Mouse (Mus musculus) fibroblast of lung, adult 2 months (primary cell): ENCODE measurements around the gene Htra1.

Source experiments
- DNase-seq: peaks from one replicate; pipeline ENCODE4 v3.0.0-alpha.2; 2011; ENCODE audit warnings: low read depth

The Htra1 gene

DNA sequence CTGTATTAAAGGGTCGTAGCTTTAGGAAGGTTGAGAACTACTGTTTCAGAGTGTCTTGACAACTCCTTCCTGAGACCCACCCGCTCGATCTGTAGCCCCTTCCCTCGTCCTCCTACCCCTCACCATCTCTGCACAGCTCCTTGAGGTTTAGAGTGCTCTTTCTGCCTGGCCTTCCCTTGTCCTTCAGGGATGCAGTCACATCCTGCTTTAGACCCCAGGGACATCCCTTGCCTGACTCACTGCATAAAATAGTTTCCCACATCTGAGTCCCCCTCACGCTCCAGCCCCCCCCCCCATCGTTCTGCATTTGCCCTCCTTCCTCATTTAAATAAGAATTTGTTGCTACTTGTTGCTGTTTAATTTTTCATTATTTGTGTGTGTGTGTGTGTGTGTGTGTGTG, 31.0 kb downstream of the Htra1 start:
- DNase-seq = no peak

DNA sequence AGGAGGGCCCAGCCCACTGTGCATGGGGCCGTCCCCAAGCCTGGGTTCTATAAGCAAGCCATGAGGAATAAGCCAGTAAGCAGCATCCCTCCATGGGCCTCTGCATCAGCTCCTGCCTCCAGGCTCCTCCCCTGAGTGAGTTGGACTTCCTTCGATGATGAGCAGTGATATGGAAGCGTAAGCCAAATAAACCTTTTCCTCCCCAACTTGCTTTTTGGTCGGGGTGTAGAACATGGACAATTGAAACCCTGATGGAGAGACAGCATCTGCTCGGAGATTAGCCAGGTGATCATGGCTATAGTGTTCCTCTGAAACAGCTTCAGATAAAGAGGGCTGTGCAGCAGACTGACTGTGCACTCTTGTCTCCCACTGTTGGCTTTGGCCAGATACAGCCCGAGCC, 32.0 kb downstream of the Htra1 start:
- no peak for DNase-seq

DNA sequence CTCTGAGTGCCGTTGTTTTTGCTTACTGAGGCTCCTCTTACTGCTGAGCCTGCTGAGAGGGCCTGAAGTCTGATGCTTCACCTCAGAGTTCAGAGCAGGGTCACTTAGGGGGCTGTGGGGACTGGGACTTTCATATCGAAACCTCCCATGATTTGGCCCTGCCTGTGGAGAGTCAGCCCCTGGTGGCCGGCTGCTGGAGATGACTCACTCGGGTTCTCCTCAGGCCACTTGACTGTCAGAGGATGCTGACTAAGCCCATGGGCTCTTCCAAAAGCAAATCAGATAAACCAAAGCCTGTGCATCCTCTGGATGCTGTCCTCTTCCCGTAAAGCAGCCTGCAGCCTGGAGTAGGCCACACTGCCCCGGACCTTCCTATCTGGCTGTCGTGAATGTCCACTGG, 32.6 kb downstream of the Htra1 start:
- DNase-seq = no peak

DNA sequence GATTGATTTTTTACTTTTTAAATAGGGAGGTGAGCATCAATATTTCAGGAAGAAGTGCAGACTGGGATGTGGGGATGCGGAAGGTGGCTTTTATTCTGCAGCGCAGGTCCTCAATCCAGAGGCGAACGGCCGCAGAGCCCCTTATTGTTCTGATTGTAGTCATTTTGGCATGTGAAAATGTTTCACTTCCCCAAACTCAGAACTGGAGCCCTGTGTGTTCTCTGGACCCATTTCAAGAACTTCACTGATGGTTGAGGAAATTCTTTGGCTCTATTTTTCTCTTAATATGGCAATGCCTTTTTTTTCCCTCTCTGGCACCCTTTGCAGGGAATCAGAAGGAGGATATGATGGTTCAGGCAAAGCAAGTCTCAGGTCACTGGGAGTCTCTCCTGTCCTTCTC, 33.2 kb downstream of the Htra1 start:
- peak; percentile 53 for DNase-seq

DNA sequence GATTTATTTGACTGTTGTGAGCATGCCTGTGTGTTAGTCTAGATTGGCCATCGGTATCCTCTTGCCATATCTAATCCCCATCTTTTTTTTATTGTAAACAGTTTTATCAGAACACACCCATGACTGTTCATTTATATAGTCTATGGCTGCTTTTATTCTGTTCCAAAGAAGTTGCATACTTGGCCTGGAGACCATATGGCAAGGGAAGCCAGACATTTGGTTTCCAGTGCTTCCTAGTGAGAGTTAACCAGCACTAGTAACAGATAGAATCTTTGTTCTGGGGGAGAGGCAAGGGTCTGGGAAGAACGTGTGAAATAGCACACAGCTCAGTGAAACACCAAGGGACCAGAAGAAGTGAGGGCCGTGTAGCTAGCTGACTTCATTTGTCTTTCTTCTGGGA, 33.6 kb downstream of the Htra1 start:
- DNase-seq = no peak

DNA sequence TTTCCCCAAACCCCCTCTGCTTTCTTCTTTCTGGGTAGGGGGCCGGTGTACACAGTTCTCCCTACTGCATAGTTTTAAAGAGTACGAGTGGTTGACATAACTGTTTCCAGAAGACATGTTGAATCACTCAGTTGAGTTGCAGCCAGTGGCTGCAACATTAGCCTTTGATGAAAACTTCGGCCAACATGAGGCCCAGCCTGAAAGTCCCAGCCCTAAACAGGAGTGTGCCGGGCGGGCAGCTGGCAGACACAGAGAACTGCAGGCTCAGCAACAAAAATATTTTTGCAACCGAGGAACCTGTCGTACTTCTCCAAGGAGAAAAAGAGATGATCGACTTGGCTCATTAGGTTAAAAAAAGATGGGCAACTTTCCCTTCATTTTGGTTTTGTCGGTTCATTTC, 36.9 kb downstream of the Htra1 start:
- peak; percentile 71 for DNase-seq

DNA sequence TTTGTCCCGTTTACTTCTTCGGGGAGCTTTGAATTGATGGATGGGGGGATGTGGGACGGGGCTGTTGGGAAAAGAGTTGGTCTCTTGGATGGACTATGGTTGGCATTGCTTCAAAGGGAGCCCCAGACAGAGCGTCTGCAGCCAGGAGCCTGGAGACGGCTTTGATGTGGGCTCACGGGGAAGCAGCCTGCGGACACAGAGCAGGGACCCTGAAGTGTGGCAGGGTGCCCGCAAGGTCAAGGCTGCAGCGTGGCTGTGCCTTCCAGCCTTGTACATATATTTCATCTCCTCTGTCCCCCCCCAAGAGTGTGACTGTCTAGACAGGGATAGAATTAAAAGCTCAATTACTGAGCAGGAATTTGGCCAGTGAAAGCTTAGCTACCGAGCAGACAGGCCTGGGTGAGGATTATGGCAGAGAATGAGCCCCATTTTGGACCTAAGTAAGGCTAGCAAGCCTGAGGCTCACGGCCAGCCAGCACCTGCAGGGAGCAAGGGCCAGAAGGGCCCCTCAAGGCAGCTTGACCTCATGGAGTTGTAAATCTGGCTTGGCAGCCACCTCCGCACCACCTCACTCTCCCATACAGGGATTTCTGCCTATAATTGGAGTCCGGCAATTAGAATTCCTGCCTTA, 40.5 kb downstream of the Htra1 start:
- no peak for DNase-seq

DNA sequence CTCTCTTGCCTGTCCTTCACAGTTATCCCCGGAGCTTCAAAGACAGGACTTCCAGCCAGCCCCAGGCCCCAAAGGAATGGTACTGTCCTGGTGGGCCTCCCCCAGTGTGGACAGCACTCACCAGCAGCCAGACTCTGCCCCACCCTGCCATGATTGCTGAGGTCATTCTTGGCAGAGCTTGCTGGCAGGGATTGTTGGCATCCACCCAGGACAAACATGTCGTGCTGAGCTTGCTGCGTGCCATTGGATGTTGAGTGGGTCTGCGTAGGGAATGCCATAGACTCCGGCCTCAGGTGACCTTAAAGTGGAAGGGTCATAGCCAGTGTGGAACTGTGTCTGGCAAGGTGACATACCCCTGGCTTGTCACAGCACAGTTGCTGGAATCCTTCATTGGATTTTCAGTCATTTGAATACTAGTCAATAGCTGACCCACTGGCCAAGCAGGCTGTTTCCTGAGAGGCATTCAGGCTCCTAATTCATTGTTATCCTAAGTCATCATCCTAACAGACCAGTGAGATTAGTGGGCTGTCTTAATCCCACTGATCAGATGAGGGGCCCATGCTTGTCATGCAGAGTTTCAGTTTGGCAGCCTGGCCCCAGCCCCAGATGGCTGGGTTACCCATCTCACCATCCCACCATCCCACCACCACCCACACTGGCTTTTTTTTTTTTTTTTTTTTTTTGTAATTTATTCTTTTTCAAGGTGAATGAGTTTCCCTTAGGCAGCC, 42.0 kb downstream of the Htra1 start:
- DNase-seq = peak; percentile 74

DNA sequence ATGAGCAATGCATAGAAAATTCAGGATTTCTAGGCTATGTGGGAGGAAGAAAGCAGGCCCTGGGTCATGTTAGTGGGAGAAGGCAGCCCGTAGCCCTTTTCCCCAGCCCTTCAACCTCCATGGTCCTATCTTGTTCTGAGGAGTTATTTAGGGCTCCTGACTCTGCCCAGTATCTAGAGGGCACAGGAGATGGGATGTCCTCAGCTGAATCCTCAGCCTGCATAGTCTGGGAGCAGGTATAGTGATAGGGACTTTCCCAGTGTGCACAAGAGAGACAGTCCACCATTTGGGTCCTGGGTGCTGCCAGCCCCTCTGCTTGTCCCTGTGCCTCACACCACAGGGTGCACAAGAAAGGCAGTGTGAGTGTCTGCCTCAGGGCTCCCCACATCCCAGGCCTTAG, 42.6 kb downstream of the Htra1 start:
- no peak for DNase-seq

DNA sequence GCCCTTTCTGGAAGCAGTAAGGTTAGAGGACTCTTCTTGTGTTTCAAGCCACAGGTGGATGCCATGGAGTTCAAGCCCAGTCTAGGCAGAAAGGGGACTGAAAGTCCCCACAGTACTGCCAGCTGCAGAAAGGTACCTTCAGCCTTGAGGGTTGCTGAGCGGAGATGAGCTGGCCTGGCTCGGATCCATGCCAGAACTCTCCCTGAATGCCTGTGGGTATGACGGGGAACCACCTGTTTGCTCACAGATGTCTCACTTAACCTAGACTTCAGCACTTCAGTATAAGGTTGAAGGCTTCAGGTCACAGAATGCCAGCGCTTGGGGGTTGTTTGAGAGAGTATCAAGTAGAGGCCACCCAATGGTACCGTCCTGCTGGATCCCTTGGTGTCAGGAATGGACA, 44.2 kb downstream of the Htra1 start:
- DNase-seq = no peak

DNA sequence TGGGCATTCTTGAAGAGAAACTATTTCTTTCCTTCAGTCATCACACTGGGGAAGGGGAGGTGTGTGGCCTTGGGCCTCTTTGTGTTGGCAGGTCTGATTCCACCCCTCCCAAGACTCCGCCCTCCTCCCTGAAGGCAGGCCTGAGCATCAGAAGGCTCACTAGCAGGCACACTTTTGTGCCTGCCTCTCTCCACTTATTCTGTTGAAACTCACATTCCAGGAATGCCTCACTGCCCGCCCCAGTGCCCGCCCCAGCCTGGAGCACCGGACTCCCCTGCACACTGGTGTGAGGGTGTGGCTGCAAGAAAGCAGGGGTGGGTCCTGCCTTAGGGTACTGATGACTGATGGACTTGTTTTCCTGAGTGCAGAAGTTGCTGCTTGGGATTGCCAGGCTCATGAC, 46.5 kb downstream of the Htra1 start:
- no peak for DNase-seq

DNA sequence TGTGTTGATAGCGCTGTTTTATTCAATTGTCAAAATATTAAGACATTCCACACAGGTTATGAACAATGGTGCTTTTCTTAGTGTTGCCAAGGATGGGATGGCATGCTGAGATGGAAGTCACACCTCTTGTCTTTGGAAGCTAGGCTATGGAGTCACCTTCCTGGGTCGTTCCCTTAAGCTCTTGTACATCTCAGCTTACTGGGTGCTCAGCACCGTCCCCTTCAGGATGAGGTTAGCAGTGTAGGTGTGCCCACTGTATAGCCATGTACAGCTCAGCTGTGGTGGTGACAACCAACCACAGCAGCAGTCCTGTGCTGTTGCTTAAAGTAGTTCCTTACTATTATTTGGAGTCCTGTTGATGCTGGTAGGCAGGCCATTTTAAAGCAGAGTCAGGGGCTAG, 47.0 kb downstream of the Htra1 start:
- no peak for DNase-seq

DNA sequence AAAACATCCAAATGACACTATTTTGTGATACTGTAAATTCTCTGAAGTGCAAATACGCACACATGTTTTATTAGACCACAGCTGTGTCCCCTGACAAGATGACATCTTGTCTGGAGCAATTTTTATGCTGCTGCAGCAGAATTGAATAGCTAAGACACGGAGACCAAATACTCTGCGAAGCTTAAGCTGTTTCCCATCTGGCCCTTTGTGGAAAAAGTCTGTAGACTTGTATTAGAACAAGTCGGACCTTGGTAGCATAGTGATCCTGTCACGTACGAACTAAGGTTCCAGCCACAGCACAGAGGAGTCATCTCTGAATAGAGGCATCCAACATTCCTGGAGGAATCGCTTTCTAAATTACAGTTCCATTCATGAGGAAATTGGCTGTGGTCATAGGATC, 48.4 kb downstream of the Htra1 start:
- DNase-seq = no peak

DNA sequence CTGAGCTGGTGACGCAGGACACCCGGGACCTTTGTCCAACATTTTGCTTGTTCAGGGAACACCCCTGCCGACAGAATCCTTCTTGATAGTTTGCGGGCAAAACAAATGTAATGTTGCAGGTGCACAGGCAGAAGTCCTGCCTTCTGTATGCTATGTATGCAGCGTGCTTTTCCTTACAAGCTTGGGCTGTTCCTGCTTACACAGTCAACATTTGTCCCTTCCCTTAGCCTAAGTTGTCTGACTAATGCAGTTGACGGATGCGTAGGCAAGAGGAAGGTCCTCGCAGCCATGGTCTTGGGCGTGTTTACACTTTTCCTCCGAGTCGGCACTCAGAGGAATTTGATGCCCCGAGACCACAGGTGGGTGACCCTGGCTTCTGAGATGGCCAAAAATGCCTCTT, 49.3 kb downstream of the Htra1 start:
- no peak for DNase-seq

DNA sequence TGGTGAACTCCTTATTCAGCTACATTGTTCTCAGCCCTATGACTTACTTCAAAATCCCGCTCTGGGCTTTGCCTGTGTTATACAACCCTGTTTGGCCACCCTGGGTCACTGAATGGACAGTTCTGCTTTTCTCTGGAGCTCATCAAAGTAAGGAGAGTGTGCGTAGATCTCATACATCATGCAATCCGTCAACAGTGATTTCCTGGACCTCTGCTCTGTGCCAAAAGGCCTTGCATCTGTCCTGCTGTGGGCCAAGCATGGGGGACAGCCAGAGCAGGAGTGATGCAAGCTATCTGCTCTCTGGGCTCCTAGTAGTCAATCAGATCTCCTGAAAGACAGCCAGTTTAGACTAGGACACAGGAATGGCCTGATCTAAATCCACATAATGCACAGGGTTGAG, 49.8 kb downstream of the Htra1 start:
- no peak for DNase-seq

DNA sequence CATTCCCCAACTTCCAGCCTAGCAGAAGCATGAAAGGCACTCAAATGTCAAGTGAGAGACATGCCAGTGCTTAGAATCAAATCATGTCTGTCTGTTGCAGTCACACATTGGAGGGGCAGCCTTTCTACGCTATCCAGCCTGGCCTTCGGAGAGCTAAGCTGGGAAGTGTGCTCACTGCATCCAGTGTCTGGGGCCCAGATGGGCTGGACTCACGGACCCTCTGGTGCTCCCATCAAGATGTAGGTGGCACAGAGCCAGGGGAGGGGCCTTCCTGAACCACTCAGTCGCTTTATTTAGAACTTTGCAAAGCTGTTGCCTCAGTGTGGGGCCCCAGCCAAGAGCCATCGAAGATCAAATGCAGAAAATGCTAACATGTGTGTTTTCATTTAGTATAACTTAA, 52.2 kb downstream of the Htra1 start:
- no peak for DNase-seq

DNA sequence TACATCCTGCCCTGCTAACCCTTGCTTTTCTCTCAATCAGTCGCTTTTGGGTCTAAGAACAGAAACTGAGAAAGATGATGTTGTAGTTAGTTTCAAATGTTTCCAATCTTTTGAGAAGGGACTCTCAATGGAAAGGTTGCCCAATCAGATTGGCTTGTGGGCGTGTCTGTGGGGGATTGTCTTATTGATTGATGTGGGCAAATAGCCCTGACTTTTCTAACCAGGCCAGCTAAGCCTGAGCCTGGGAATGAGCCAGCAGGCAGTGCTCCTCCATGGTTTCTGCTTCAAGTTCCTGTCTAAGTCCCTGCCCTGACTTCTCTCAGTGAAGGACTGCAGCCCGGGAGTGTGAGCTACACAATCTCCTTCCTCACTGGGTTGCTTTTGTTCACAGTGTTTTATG, 53.5 kb downstream of the Htra1 start:
- DNase-seq = no peak

DNA sequence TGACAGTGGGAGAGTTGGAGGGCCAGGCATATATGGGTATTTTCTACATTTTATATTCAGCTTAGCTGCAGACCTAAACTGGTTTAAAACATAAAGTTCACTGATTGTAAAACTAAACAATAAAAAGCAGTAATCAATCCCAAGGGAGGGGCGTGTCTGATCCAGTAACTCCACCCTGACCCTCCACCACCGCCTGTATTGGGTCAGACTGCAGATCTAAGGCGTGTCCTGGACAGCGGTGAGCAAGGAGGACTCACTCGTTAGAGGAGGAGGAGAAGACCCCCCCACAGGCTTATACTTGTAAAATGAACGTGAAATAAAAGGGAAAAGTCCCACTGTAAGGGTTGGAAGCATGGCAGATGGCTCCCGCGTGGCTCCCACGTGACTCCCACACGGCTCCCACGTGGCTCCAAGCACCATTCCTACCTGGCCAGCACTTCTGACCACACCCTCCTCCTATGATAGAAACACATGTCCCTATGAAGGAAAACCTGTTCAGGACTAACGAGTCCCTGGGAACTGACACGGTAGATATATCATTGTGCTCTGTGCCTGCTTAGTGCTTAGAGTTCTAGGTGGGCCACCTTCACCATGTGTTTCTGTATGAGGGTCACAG, 55.4 kb downstream of the Htra1 start:
- no peak for DNase-seq

DNA sequence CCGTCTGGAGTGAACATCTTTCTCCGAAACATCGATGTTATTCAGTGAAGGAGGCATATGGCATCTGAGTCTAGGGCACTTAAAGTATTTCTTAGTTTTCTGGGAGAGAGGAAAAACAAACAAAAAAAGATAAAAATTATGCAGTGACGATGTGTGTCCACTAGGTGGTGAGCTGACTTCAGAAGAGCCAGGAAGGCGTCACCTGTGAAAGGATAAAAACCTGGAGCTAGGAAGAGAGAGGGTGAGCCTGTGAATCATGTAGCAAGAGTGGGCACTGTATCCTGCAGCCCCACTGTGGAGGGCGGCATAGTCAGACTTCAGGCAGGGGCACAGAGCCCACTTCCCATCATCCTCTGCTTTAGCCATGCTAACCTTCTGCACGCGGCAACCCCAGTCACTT, 58.0 kb downstream of the Htra1 start:
- DNase-seq = no peak

DNA sequence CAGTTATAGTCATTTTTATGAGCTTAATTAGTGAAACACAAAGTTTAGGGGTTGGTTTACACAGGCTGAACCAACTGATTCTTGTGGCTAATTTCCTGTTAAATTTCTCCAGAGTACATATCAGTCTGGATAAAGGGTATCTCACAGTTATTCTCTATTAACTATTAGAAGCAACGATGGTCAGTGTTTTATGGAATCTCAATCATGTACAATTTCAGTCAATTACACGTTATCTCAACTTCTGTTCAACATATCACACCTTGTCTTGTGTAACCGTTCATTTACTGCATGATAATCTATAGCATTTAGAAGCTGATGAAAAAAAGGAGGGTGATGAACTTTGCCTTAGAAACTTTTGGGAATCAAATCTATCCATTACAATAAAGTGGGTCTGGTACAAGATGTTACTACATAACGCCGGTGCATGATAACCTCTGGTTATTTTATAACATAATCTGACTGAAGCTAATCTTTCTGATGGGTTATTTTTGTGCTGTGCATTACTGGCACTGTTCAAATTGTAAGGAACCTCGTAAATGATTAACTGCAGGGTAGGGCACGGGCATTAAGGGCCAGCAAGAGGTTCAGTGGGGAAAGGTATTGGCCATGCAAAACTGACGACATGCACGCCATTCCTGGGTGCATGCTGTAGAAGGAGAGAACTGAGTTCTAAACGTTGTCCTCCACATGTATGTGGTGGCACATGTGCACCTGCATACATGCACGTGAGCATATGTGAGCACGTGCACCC, 66.2 kb downstream of the Htra1 start:
- DNase-seq = no peak

DNA sequence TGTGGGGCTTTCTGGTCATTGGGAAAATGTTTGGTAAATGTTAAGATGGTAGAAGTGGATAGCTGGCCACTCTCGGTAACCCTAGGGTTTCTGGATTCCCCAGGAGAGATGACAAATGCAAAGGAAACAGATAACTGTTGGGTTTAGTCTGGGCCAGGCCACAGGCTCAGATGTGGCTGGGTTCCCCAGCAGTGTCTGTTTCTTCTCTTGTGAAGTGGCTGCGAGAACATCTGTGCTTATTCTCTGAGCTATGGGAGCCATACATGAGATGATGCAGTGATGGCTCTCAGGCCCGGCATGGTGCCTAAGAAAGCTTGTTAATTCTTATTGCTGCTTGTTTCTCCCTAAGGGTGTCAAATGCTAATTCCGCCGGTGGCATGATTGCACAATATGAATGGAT, 68.2 kb downstream of the Htra1 start:
- no peak for DNase-seq

DNA sequence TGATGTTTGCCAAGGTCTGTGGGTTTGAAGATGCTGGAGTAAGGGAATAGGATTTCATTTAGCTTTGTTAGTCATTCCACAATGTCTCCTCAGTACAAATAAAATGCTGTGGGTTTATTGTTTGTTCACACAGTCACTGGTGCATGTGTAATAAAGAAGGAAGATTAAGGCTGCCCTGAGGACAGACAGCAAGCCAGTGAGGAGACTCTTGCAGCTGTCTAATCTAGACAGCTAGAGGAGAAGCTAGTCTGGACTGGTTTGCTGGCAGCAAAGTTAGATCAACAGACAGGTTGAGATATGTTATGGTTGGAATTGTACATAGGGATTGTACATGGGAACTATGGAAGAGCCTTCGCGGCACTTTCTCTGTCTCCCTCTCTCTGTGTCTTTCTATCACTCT, 71.3 kb downstream of the Htra1 start:
- DNase-seq = no peak

DNA sequence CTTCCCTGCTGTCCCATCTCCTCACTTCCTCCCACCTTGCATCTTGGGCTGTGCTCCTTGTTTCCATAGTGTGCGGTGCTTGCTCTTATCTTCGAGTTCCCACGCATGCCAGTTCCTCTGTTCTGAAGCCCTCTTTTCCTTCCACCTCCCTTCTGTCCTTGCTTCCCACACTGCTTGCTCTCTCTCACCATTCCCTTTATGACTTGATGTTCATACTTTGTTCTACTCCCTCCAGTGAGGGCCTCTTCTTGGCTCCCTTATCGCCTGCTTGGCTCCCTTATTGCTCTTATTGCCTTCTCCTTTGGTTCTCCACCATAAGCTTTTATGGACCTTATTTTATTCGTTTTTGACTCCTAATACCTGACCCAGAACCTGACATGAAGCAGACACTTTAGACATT, 73.3 kb downstream of the Htra1 start:
- DNase-seq = no peak
